Mouse (Mus musculus): ENCODE measurements around the gene Stk33.
A peak's percentile ranks its signal among the peaks of the same experiment; 100 is the strongest.
"Not testable (repeated sequence)": the region's sequence is repeated elsewhere in the genome, so short reads cannot be mapped to it uniquely, and the experiment has no call there.

The Stk33 gene

GRCm38 (mm10) chr7:109438781-109439591, at the start of gene Stk33:
TSS of gene Stk33 (minus strand) at chr7:109439081.
- DNase-seq (ENCODE audit: low read depth, low spot score), result peak; percentile 85

GRCm38 (mm10) chr7:109484221-109484620, 45.3 kb upstream of the Stk33 start:
- DNase-seq (ENCODE audit: low read depth, low spot score), result no peak

- peak; percentile 29 for DNase-seq (ENCODE audit: low read depth, low spot score)
These were observed 41.9 kb upstream of the Stk33 start for GRCm38 (mm10) chr7:109480765-109481197.

GRCm38 (mm10) chr7:109477926-109478325, 39.0 kb upstream of the Stk33 start:
- no peak for DNase-seq (ENCODE audit: low read depth, low spot score)

GRCm38 (mm10) chr7:109470700-109471099, 31.8 kb upstream of the Stk33 start:
- no peak for DNase-seq (ENCODE audit: low read depth, low spot score)

- no peak for DNase-seq (ENCODE audit: low read depth, low spot score)
These were observed 29.4 kb upstream of the Stk33 start for GRCm38 (mm10) chr7:109468262-109468701.

- DNase-seq (ENCODE audit: low read depth, low spot score), result peak; percentile 16
These were observed 28.7 kb upstream of the Stk33 start for GRCm38 (mm10) chr7:109467591-109467990.

- DNase-seq (ENCODE audit: low read depth, low spot score), result no peak
These were observed 21.8 kb upstream of the Stk33 start for GRCm38 (mm10) chr7:109460698-109461097.

- no peak for DNase-seq (ENCODE audit: low read depth, low spot score)
These were observed 17.7 kb upstream of the Stk33 start for GRCm38 (mm10) chr7:109456563-109456962.

GRCm38 (mm10) chr7:109455748-109456147, 16.9 kb upstream of the Stk33 start:
- DNase-seq (ENCODE audit: low read depth, low spot score), result no peak

- DNase-seq (ENCODE audit: low read depth, low spot score), result no peak
These were observed 16.0 kb upstream of the Stk33 start for GRCm38 (mm10) chr7:109454856-109455255.

GRCm38 (mm10) chr7:109448060-109448459, 9.2 kb upstream of the Stk33 start:
- no peak for DNase-seq (ENCODE audit: low read depth, low spot score)

- DNase-seq (ENCODE audit: low read depth, low spot score), result peak; percentile 55
These were observed 6.1 kb upstream of the Stk33 start for GRCm38 (mm10) chr7:109445012-109445411.

GRCm38 (mm10) chr7:109442739-109443138, 3.9 kb upstream of the Stk33 start:
- no peak for DNase-seq (ENCODE audit: low read depth, low spot score)

GRCm38 (mm10) chr7:109440697-109441269, 1.9 kb upstream of the Stk33 start:
- DNase-seq (ENCODE audit: low read depth, low spot score), result no peak

GRCm38 (mm10) chr7:109424422-109425159, 14.3 kb downstream of the Stk33 start:
- no peak for DNase-seq (ENCODE audit: low read depth, low spot score)

GRCm38 (mm10) chr7:109422803-109423202, 16.1 kb downstream of the Stk33 start:
- no peak for DNase-seq (ENCODE audit: low read depth, low spot score)

- no peak for DNase-seq (ENCODE audit: low read depth, low spot score)
These were observed 33.4 kb downstream of the Stk33 start for GRCm38 (mm10) chr7:109405491-109405890.

GRCm38 (mm10) chr7:109399299-109399698, 39.6 kb downstream of the Stk33 start:
- DNase-seq (ENCODE audit: low read depth, low spot score), result no peak

- DNase-seq (ENCODE audit: low read depth, low spot score), result no peak
These were observed 57.8 kb downstream of the Stk33 start for GRCm38 (mm10) chr7:109381131-109381530.

- not testable (repeated sequence) for DNase-seq (ENCODE audit: low read depth, low spot score)
These were observed 65.3 kb downstream of the Stk33 start for GRCm38 (mm10) chr7:109373556-109373955.

All from mesoderm, embryonic 11.5 days (tissue).